In genomic region chrX:134830508-134830907, GRCm38 (mm10) we compare ENCODE assay signal across 14 mouse cellular contexts. TPM values are rescaled to one million over a fixed set of nuclear protein-coding genes. Genes with fewer than 3 reads are reported as not detected.
DNase-seq lines count a peak whose midpoint lies in the region; ATAC-seq and TF ChIP-seq lines count a peak whose summit lies in the region.
"Had no signal": no experiment of that assay in that cellular context is flagged by ENCODE, and none has a peak within 500 bp of the region (broad histone marks: within the 10 kb centered on the region; RNA-seq: fewer than 3 reads in every experiment).

No protein-coding gene starts in this region.

- no peaks in the 10 kb centered on the region for H3K27me3 ChIP-seq in intestine, postnatal 0 days (replicated peaks; ENCODE audit: control insufficient read depth, insufficient read depth, low read length)
- H3K27me3 ChIP-seq in intestine, embryonic 16.5 days (replicated peaks; ENCODE audit: control insufficient read depth, insufficient read depth, low read length) = no peaks in the 10 kb centered on the region
- H3K27me3 ChIP-seq: liver, embryonic 12.5 days had no signal

- no peak overlapping the region for H3K4me3 ChIP-seq in gastrocnemius, adult 2 months
- no peak overlapping the region for H3K4me3 ChIP-seq in intestine, postnatal 0 days (ENCODE audit: low read depth, low read length)
- H3K4me3 ChIP-seq in intestine, embryonic 16.5 days (ENCODE audit: low read length) = no peak overlapping the region
- H3K4me3 ChIP-seq: liver, embryonic 12.5 days; midbrain, embryonic 13.5 days had no signal

- H3K27ac ChIP-seq in gastrocnemius, adult 2 months = no peak overlapping the region
- no peak overlapping the region for H3K27ac ChIP-seq in intestine, postnatal 0 days (ENCODE audit: low read depth, low read length)
- no peak overlapping the region for H3K27ac ChIP-seq in intestine, embryonic 16.5 days (ENCODE audit: low read length)
- H3K27ac ChIP-seq: liver, embryonic 12.5 days; macrophage; midbrain, embryonic 13.5 days had no signal

- H3K36me3 ChIP-seq in intestine, postnatal 0 days (ENCODE audit: control insufficient read depth, insufficient read depth) = no peaks in the 10 kb centered on the region
- H3K36me3 ChIP-seq in intestine, embryonic 16.5 days (ENCODE audit: control insufficient read depth, insufficient read depth, low read length) = no peaks in the 10 kb centered on the region
- H3K36me3 ChIP-seq: liver, embryonic 12.5 days; midbrain, embryonic 13.5 days had no signal

- ATAC-seq in intestine, postnatal 0 days = no peak
- ATAC-seq in intestine, embryonic 16.5 days = no peak
- ATAC-seq: forebrain, embryonic 16.5 days; liver, embryonic 12.5 days; midbrain, embryonic 13.5 days had no signal

- H3K4me1 ChIP-seq in intestine, postnatal 0 days (replicated peaks; ENCODE audit: control insufficient read depth, insufficient read depth, low read length) = no peaks in the 10 kb centered on the region
- H3K4me1 ChIP-seq in intestine, embryonic 16.5 days (ENCODE audit: control insufficient read depth, insufficient read depth, low read length) = no peaks in the 10 kb centered on the region
- H3K4me1 ChIP-seq: liver, embryonic 12.5 days; midbrain, embryonic 13.5 days had no signal

- H3K9me3 ChIP-seq in intestine, postnatal 0 days (ENCODE audit: control insufficient read depth) = no peaks in the 10 kb centered on the region
- no peaks in the 10 kb centered on the region for H3K9me3 ChIP-seq in intestine, embryonic 16.5 days (ENCODE audit: control insufficient read depth, low read length)
- H3K9me3 ChIP-seq: liver, embryonic 12.5 days; midbrain, embryonic 13.5 days had no signal

- H3K9ac ChIP-seq in intestine, postnatal 0 days (ENCODE audit: low read depth, low read length) = no peak overlapping the region
- H3K9ac ChIP-seq in intestine, embryonic 16.5 days (ENCODE audit: low read depth, low read length) = no peak overlapping the region
- H3K9ac ChIP-seq: liver, embryonic 12.5 days; midbrain, embryonic 13.5 days had no signal

- TF ChIP-seq CTCF in gastrocnemius, adult 2 months (IDR thresholded peaks at IDR 0.05) = peak; percentile 47
- TF ChIP-seq CTCF in intestine, postnatal 0 days (IDR thresholded peaks at IDR 0.05; ENCODE audit: low read depth) = peak; percentile 44; the same call in 1 of the 2 replicates

- no peak overlapping the region for H3K4me2 ChIP-seq in intestine, postnatal 0 days (replicated peaks; ENCODE audit: low read depth)
- no peak overlapping the region for H3K4me2 ChIP-seq in intestine, embryonic 16.5 days (ENCODE audit: low read depth, low read length)
- H3K4me2 ChIP-seq: liver, embryonic 12.5 days; midbrain, embryonic 13.5 days had no signal

- intact Hi-C loops in gastrocnemius, adult 2 months (cut with DNase I) = no loop called here
- intact Hi-C loops in gastrocnemius, postnatal 36 days (cut with DNase I) = loop anchor here (10.0 kb wide), 1 partner anchor 86 kb away; no protein-coding TSS in a partner anchor

- WGBS in intestine, postnatal 0 days = 58% methylated on average over 3 of the region's 3 CpGs
- WGBS in intestine, embryonic 16.5 days = 63% methylated on average over 3 of the region's 3 CpGs

- no peak for DNase-seq in gastrocnemius, adult 2 months
- DNase-seq in gastrocnemius, postnatal 36 days = no peak
- DNase-seq in 416B (ENCODE audit: low read depth) (peak; percentile 8), adipocyte (ENCODE audit: low spot score) (peak; percentile 13)
- no peak for DNase-seq in layer of hippocampus, postnatal 14 days (ENCODE audit: low spot score in 2 of 2)
- DNase-seq: gastrocnemius, postnatal 14 days; kidney, adult 8-10 months; right cerebral cortex, postnatal 25 days had no signal

RNA-seq across cellular contexts. Expression of gene Armcx2, which starts 21.5 kb away (rescaled TPM):
- 1 to 10 TPM; 1.5 to 3.4 TPM for total RNA-seq in gastrocnemius, adult 2 months (2021)
- total RNA-seq in gastrocnemius, postnatal 36 days (2021) = 1 to 10 TPM; 3.1 to 3.2 TPM
- polyA plus RNA-seq in intestine, postnatal 0 days (2015; fragmentation: Nextera tagmentation; extraction: Ambion mirVana) = 12.5 and 13.3 TPM in 2 replicates
- polyA plus RNA-seq in intestine, embryonic 16.5 days (2015; fragmentation: Nextera tagmentation; extraction: Ambion mirVana) = 32.7 and 36.5 TPM in 2 replicates
- 10 to 100 TPM; 73.6 to 81.4 TPM for total RNA-seq in layer of hippocampus, postnatal 14 days (2021)

Comparison
In these comparisons a context has a peak if more than half of its experiments do, and no peak if none do; other contexts are left out.
1. DNase-seq: peak in 416B (single experiment) and adipocyte (single experiment); none in gastrocnemius, adult 2 months (single experiment), gastrocnemius, postnatal 36 days (0 of 2) and layer of hippocampus, postnatal 14 days (0 of 2).
2. RNA of gene Armcx2, which starts 21.5 kb away (total RNA-seq): 73.6 to 81.4 TPM in layer of hippocampus, postnatal 14 days; 1.5 to 3.4 TPM in gastrocnemius, adult 2 months and 3.1 to 3.2 TPM in gastrocnemius, postnatal 36 days; every median in the first group is over 10 times any median in the second.